Mouse (Mus musculus): ENCODE data around the gene Kif7.

The Kif7 gene

GRCm38 (mm10) chr7:79715187-79715981, at the start of gene Kif7:
TSS of gene Kif7 (minus strand) at chr7:79715720.
- no peak for DNase-seq (ENCODE audit: low spot score in 2 of 2)

- no peak for DNase-seq (ENCODE audit: low spot score in 2 of 2)
Observed at GRCm38 (mm10) chr7:79762106-79762505, 46.6 kb upstream of the Kif7 start.

GRCm38 (mm10) chr7:79761124-79761876, 45.8 kb upstream of the Kif7 start:
- no peak for DNase-seq (ENCODE audit: low spot score in 2 of 2)

- no peak for DNase-seq (ENCODE audit: low spot score in 2 of 2)
Observed at GRCm38 (mm10) chr7:79759766-79760165, 44.2 kb upstream of the Kif7 start.

- no peak for DNase-seq (ENCODE audit: low spot score in 2 of 2)
Observed at GRCm38 (mm10) chr7:79758176-79758575, 42.7 kb upstream of the Kif7 start.

- DNase-seq (ENCODE audit: low spot score in 2 of 2) = no peak
Observed at GRCm38 (mm10) chr7:79756334-79756733, 40.8 kb upstream of the Kif7 start.

GRCm38 (mm10) chr7:79749511-79749910, 34.0 kb upstream of the Kif7 start:
- no peak for DNase-seq (ENCODE audit: low spot score in 2 of 2)

- no peak for DNase-seq (ENCODE audit: low spot score in 2 of 2)
Observed at GRCm38 (mm10) chr7:79747659-79748058, 32.1 kb upstream of the Kif7 start.

GRCm38 (mm10) chr7:79744585-79744984, 29.1 kb upstream of the Kif7 start:
- DNase-seq (ENCODE audit: low spot score in 2 of 2) = no peak

GRCm38 (mm10) chr7:79744051-79744450, 28.5 kb upstream of the Kif7 start:
- DNase-seq (ENCODE audit: low spot score in 2 of 2) = peak in 1 of 2 experiments; percentile 31

- peak; percentile 72 to 80 for DNase-seq (ENCODE audit: low spot score in 2 of 2)
Observed at GRCm38 (mm10) chr7:79742659-79743536, 27.4 kb upstream of the Kif7 start, which contains the start of the genes Pex11a and Wdr93. TSS of gene Pex11a (minus strand) at chr7:79743131. TSS of gene Wdr93 (plus strand) at chr7:79743163.

- DNase-seq (ENCODE audit: low spot score in 2 of 2) = no peak
Observed at GRCm38 (mm10) chr7:79742277-79742658, 26.7 kb upstream of the Kif7 start.

- DNase-seq (ENCODE audit: low spot score in 2 of 2) = no peak
Observed at GRCm38 (mm10) chr7:79740279-79740678, 24.8 kb upstream of the Kif7 start.

- DNase-seq (ENCODE audit: low spot score in 2 of 2) = no peak
Observed at GRCm38 (mm10) chr7:79738913-79739312, 23.4 kb upstream of the Kif7 start.

- DNase-seq (ENCODE audit: low spot score in 2 of 2) = no peak
Observed at GRCm38 (mm10) chr7:79736511-79736910, 21.0 kb upstream of the Kif7 start.

- DNase-seq (ENCODE audit: low spot score in 2 of 2) = no peak
Observed at GRCm38 (mm10) chr7:79734563-79734962, 19.0 kb upstream of the Kif7 start.

- no peak for DNase-seq (ENCODE audit: low spot score in 2 of 2)
Observed at GRCm38 (mm10) chr7:79732622-79733021, 17.1 kb upstream of the Kif7 start, which contains the start of gene Plin1. TSS of gene Plin1 (minus strand) at chr7:79732903.

GRCm38 (mm10) chr7:79731438-79731837, 15.9 kb upstream of the Kif7 start:
- no peak for DNase-seq (ENCODE audit: low spot score in 2 of 2)

GRCm38 (mm10) chr7:79729743-79730370, 14.3 kb upstream of the Kif7 start:
- DNase-seq (ENCODE audit: low spot score in 2 of 2) = no peak

- peak; percentile 71 to 72 for DNase-seq (ENCODE audit: low spot score in 2 of 2)
Observed at GRCm38 (mm10) chr7:79729169-79729568, 13.6 kb upstream of the Kif7 start.

GRCm38 (mm10) chr7:79728219-79728618, 12.7 kb upstream of the Kif7 start:
- peak; percentile 53 to 60 for DNase-seq (ENCODE audit: low spot score in 2 of 2)
